Mouse (Mus musculus) hindbrain, postnatal 0 days (tissue): Measurements from ENCODE around the gene Zbtb20. TPM values are rescaled to one million over a fixed set of nuclear protein-coding genes. Genes with fewer than 3 reads are reported as not detected.

Experiments
- ATAC-seq: fragments of 200-750 bp; cut with Nextera tagmentation; 2 replicates; pipeline ENCODE4 v1.8.0; 2017; ENCODE audit warnings: mild to moderate bottlenecking, moderate TSS enrichment, moderate library complexity
- DNase-seq: peaks from one replicate; pipeline ENCODE4 v3.0.0-alpha.2; 2015; ENCODE audit warnings: low spot score
- H3K27ac ChIP-seq: fragments of 300-500 bp; sonication (generic); 2 replicates; pipeline ENCODE4 v1.5.1; 2014; ENCODE audit warnings: mild to moderate bottlenecking
- H3K27me3 ChIP-seq: fragments of 300-500 bp; sonication (generic); 2 replicates; pipeline ENCODE4 v1.6.1; 2014; ENCODE audit warnings: low read length, mixed read lengths; ENCODE audit not compliant: insufficient read depth
- H3K36me3 ChIP-seq: fragments of 300-500 bp; sonication (generic); 2 replicates; pipeline ENCODE4 v1.6.1; 2014; ENCODE audit warnings: low read length, mixed read lengths; ENCODE audit not compliant: insufficient read depth
- H3K4me1 ChIP-seq: fragments of 300-500 bp; sonication (generic); 2 replicates; pipeline ENCODE4 v1.6.1; 2014; ENCODE audit warnings: antibody characterized with exemption, low read length, mixed read lengths; ENCODE audit not compliant: insufficient read depth
- H3K4me2 ChIP-seq: fragments of 300-500 bp; sonication (generic); 2 replicates; pipeline ENCODE4 v1.6.1; 2014; ENCODE audit warnings: low read depth, mild to moderate bottlenecking, low read length, moderate library complexity, mixed read lengths
- H3K4me3 ChIP-seq: fragments of 300-500 bp; sonication (generic); 2 replicates; pipeline ENCODE4 v1.5.1; 2014; ENCODE audit warnings: low read length
- H3K9ac ChIP-seq: fragments of 300-500 bp; sonication (generic); replicated peaks from 2 replicates; pipeline ENCODE4 v1.6.1; 2014; ENCODE audit warnings: mild to moderate bottlenecking, low read length, moderate library complexity, mixed read lengths
- H3K9me3 ChIP-seq: fragments of 300-500 bp; sonication (generic); 2 replicates; pipeline ENCODE4 v1.6.1; 2016; ENCODE audit warnings: low read length, mixed read lengths
- CTCF ChIP-seq: IDR thresholded peaks from 2 replicates; pipeline ENCODE4 v1.5.1; 2016; ENCODE audit warnings: antibody characterized with exemption, control low read depth, low read depth
- WGBS: fragments of 180-500 bp; shearing (Covaris S2); extraction: QIAGEN DNeasy Blood & Tissue Kit; methylation state at CpG from one replicate; pipeline ENCODE4 v1.1.7; 2014; 5-methylcytosine and 5-hydroxymethylcytosine counted together
- polyA plus RNA-seq: library from polyadenylated mRNA; unstranded; fragments of >200 nt; fragmentation: Nextera tagmentation; extraction: Ambion mirVana; gene quantifications from 2 replicates; pipeline ENCODE4 v1.2.1, GENCODE M21; 2015
- total RNA-seq: library from RNA; depleted of rRNA; stranded (reverse); fragments of >200 nt; gene quantifications from 2 replicates; pipeline ENCODE4 v1.2.3, GENCODE M21; 2014

Gene Zbtb20
- total and polyA plus RNA-seq, 2 experiments from 2014 or later, result 35.2 to 38.0 TPM

DNA sequence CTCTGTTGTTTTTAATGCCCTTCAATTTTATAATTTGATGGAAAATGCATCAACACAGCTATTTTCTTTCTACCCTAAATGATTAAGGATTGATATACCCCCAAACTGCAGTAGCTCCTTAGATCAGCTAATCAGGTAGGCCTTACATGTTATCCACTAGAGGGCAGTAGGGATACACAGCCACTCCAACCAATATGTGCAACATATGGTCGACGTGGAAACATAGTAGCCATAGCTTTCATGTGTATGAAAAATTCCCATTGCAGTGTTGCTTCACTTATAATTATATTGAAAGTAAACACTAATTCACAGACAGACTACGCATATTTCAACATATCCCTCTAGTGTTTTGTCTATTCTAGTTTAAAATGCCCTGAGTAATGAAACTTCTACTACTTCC, 664.4 kb downstream of the Zbtb20 start:
- ATAC-seq (peak; percentile 81), DNase-seq (peak; percentile 79)
- Histone ChIP-seq H3K27ac (peak overlapping the region; percentile 56; the same call in 1 of the 2 replicates), H3K4me2 (no peak overlapping the region), H3K36me3 (no peaks in the 10 kb centered on the region), H3K9ac (no peak overlapping the region), H3K4me3 (no peak overlapping the region), H3K4me1 (no peaks in the 10 kb centered on the region), H3K9me3 (no peaks in the 10 kb centered on the region), H3K27me3 (no peaks in the 10 kb centered on the region)
- 23% methylated on average over 3 of the region's 3 CpGs for WGBS
- peak; percentile 95 for TF ChIP-seq CTCF

DNA sequence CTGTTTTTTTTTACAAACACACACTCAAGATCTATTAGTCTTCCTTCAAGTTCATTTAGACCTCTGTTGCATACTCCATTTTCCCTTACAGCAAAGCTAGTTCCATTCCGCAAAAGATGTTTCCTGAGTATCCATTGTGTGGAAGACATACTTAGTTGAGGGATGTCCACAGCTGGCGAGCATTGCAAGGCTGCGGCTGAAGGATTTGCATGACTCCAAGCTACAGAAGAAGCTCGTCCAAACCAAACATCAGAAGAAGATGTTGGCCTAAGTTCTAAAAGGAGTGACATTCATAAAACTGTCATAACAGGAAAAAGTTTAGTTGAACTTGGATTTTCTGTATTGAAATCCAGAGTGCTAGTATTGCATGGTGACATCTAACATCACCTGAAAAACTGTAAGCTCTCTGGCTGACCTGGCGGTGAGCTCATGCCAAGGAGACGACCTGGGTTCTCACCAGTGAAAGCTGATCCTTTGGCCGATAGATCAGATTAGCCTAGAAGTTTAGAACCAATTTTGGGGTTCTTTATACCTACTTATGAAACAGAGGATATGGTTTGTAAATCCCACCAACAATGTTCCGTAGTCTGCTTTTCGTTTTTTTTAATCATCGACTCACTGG, 665.0 kb downstream of the Zbtb20 start:
- Histone ChIP-seq H3K4me2 (no peak overlapping the region), H3K4me3 (no peak overlapping the region), H3K36me3 (no peaks in the 10 kb centered on the region), H3K9ac (no peak overlapping the region), H3K4me1 (no peaks in the 10 kb centered on the region), H3K27me3 (no peaks in the 10 kb centered on the region), H3K27ac (no peak overlapping the region), H3K9me3 (no peaks in the 10 kb centered on the region)
- no peak for DNase-seq
- no peak for ATAC-seq
- TF ChIP-seq CTCF, result no peak
- 94% methylated on average over 10 of the region's 10 CpGs for WGBS

DNA sequence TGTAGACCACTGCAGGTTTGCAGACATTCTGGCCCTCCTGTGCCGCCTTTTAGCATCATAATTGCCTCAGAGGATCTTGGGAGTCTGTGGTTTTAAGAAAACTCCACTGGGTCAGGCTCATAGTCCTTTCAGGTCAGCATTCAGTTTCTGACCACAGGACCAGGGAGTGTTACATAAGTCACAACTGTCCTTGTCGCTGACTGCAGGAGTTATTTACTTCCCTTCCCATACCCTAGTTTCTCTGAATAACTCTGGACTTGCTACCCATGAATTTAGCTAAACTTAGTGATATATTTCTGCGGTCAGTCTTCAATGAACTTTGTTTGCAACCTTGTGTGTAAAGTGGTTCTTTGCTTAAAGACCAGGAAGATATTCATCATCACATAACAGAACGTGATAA, 669.6 kb downstream of the Zbtb20 start:
- Histone ChIP-seq H3K4me3 (no peak overlapping the region), H3K36me3 (no peaks in the 10 kb centered on the region), H3K9ac (no peak overlapping the region), H3K9me3 (no peaks in the 10 kb centered on the region), H3K4me2 (no peak overlapping the region), H3K4me1 (peaks cover 11% of the 10 kb centered on the region; the same call in 1 of the 2 replicates), H3K27ac (no peak overlapping the region), H3K27me3 (no peaks in the 10 kb centered on the region)
- ATAC-seq (no peak), DNase-seq (no peak)
- TF ChIP-seq CTCF, result no peak
- 91% methylated on average over 4 of the region's 4 CpGs for WGBS

DNA sequence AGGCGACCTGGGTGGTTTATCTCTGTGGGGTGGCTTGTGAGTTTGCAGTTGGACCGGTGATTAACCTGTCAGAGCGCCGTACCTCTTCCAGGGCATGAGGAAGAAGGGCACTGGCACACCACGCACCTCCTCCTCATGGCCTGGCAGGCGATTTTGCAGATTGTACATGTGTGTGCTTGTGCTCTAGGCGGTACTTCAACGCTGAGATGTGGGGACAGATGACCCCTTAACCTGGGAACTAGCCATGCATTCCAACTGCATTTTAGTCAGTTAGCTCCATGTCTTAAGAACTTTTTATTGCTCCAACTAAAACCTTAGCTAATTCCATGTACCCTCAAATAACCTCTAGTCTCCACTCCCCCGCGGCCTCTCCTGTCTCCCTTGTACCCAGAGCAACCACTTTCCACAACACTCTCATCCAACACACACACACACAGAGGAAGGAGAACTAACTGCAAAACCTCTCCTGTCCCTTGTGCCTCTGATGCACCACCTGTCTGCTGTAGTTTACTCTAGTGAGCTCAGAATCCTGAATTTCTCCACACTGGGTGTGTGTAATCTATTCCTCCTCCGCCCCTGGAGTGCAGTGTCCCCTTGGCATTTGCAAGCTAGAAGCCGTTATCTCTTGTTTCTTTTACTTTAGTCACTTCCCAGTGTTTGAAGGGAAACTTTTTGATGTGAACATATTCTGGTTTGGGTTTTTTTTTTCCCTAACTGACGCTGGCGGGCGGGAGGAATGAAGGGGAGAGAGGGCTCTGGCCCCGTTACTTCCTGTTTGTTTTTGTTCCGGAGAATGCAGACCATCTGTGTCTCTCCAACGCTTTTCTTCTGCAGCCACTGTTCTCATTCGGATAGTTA, 671.9 kb downstream of the Zbtb20 start:
- H3K9ac ChIP-seq, result no peak overlapping the region
- H3K27me3 ChIP-seq, result no peaks in the 10 kb centered on the region
- H3K4me1 ChIP-seq, result peaks cover 11% of the 10 kb centered on the region; the same call in 1 of the 2 replicates
- ATAC-seq (no peak), DNase-seq (no peak)
- TF ChIP-seq CTCF, result no peak
- 49% methylated on average over 19 of the region's 19 CpGs for WGBS
- no peak overlapping the region for H3K4me2 ChIP-seq
- H3K36me3 ChIP-seq, result no peaks in the 10 kb centered on the region
- H3K9me3 ChIP-seq, result no peaks in the 10 kb centered on the region
- H3K4me3 ChIP-seq, result no peak overlapping the region
- peak overlapping the region; percentile 20; the same call in 1 of the 2 replicates for H3K27ac ChIP-seq

DNA sequence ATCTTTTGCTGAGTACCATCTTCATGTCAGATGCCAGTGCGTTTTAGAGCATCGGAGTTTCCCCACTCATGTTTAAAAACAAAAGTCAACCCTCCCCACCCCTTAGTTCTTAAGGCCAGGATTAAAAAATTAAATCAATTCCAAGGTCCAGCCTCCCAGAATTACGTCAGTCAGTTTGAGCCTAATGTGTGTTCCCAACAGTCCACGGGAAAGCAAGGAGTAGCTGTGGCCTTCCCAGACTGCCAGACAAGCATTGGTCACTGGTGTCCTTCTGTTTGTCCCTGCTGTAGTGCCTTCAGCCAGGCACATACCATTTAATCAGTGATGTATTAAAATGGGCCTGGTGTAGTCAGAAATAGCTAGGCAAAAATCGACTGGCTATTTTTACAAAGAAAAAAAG, 673.1 kb downstream of the Zbtb20 start:
- WGBS, result 64% methylated on average over 5 of the region's 5 CpGs
- DNase-seq, result no peak
- no peak overlapping the region for H3K9ac ChIP-seq
- TF ChIP-seq CTCF, result no peak
- no peaks in the 10 kb centered on the region for H3K27me3 ChIP-seq
- H3K9me3 ChIP-seq, result no peaks in the 10 kb centered on the region
- no peaks in the 10 kb centered on the region for H3K36me3 ChIP-seq
- H3K4me2 ChIP-seq, result no peak overlapping the region
- ATAC-seq, result no peak
- H3K4me1 ChIP-seq, result peaks cover 11% of the 10 kb centered on the region; the same call in 1 of the 2 replicates
- H3K27ac ChIP-seq, result no peak overlapping the region
- H3K4me3 ChIP-seq, result no peak overlapping the region

DNA sequence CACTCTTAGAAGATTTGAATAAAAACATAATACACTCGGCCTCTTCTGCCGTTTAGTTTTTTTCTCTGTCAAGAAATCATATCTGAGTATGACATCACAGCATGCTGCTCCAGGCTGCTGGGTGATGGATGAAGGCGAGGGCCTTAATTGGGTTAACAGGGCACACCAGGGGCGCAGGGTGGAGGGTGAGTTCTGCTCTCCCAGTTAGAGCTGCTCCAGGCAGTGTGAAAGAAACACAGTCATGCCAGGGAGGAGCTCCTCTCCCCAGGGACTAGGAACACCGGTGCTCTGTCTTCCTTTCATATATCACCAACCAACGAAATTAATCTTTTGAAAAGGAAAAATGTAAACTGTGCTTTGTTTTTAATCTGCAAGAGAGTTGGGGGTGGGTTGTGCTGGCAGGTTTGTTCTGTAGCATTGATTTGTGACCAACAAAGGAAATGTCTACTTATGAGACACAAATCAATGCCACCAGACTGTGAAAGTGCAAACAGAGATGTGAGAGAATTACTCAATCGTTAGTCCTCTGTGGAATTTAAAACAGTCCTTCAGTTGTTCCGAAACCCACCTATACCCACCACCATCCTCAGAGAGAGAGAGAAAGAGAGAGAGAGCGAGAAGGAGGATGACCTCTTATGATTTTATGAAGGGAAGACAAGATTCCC, 673.9 kb downstream of the Zbtb20 start:
- Histone ChIP-seq H3K9ac (no peak overlapping the region), H3K36me3 (no peaks in the 10 kb centered on the region), H3K4me1 (peaks cover 11% of the 10 kb centered on the region; the same call in 1 of the 2 replicates), H3K4me2 (no peak overlapping the region), H3K4me3 (no peak overlapping the region), H3K27ac (no peak overlapping the region), H3K9me3 (no peaks in the 10 kb centered on the region), H3K27me3 (no peaks in the 10 kb centered on the region)
- 44% methylated on average over 9 of the region's 9 CpGs for WGBS
- ATAC-seq, result no peak
- TF ChIP-seq CTCF, result no peak
- no peak for DNase-seq
